Mouse (Mus musculus): ENCODE data around the gene Kremen1.

Kremen1 gene

GRCm38 (mm10) chr11:5265764-5266163, 4.4 kb upstream of the Kremen1 start:
- no peak for DNase-seq (ENCODE audit: low spot score)

GRCm38 (mm10) chr11:5263078-5263730, 1.8 kb upstream of the Kremen1 start:
- no peak for DNase-seq (ENCODE audit: low spot score)

- no peak for DNase-seq (ENCODE audit: low spot score)
These were observed 357 bp downstream of the Kremen1 start for GRCm38 (mm10) chr11:5260942-5261459.

GRCm38 (mm10) chr11:5259944-5260598, 1.3 kb downstream of the Kremen1 start:
- no peak for DNase-seq (ENCODE audit: low spot score)

GRCm38 (mm10) chr11:5258036-5258435, 3.3 kb downstream of the Kremen1 start:
- DNase-seq (ENCODE audit: low spot score), result no peak

- no peak for DNase-seq (ENCODE audit: low spot score)
These were observed 4.1 kb downstream of the Kremen1 start for GRCm38 (mm10) chr11:5257151-5257862.

- DNase-seq (ENCODE audit: low spot score), result no peak
These were observed 5.8 kb downstream of the Kremen1 start for GRCm38 (mm10) chr11:5255509-5256014.

- DNase-seq (ENCODE audit: low spot score), result no peak
These were observed 7.3 kb downstream of the Kremen1 start for GRCm38 (mm10) chr11:5254016-5254415.

GRCm38 (mm10) chr11:5253528-5253927, 7.8 kb downstream of the Kremen1 start:
- DNase-seq (ENCODE audit: low spot score), result no peak

- DNase-seq (ENCODE audit: low spot score), result no peak
These were observed 8.6 kb downstream of the Kremen1 start for GRCm38 (mm10) chr11:5252727-5253126.

- no peak for DNase-seq (ENCODE audit: low spot score)
These were observed 10.2 kb downstream of the Kremen1 start for GRCm38 (mm10) chr11:5251112-5251511.

- no peak for DNase-seq (ENCODE audit: low spot score)
These were observed 13.2 kb downstream of the Kremen1 start for GRCm38 (mm10) chr11:5248200-5248599.

- no peak for DNase-seq (ENCODE audit: low spot score)
These were observed 15.9 kb downstream of the Kremen1 start for GRCm38 (mm10) chr11:5245431-5245830.

- no peak for DNase-seq (ENCODE audit: low spot score)
These were observed 16.6 kb downstream of the Kremen1 start for GRCm38 (mm10) chr11:5244749-5245130.

GRCm38 (mm10) chr11:5243812-5244748, 17.3 kb downstream of the Kremen1 start:
- peak; percentile 53 for DNase-seq (ENCODE audit: low spot score)

GRCm38 (mm10) chr11:5243208-5243607, 18.1 kb downstream of the Kremen1 start:
- DNase-seq (ENCODE audit: low spot score), result no peak

GRCm38 (mm10) chr11:5242158-5242557, 19.2 kb downstream of the Kremen1 start:
- DNase-seq (ENCODE audit: low spot score), result no peak

- no peak for DNase-seq (ENCODE audit: low spot score)
These were observed 21.4 kb downstream of the Kremen1 start for GRCm38 (mm10) chr11:5239706-5240690.

- no peak for DNase-seq (ENCODE audit: low spot score)
These were observed 41.4 kb downstream of the Kremen1 start for GRCm38 (mm10) chr11:5219910-5220447.

GRCm38 (mm10) chr11:5219371-5219770, 42.0 kb downstream of the Kremen1 start:
- no peak for DNase-seq (ENCODE audit: low spot score)
